Mouse (Mus musculus) fibroblast of lung, adult 2 months (primary cell): ENCODE data around the gene Socs2.
"Not testable (repeated sequence)": the region's sequence is repeated elsewhere in the genome, so short reads cannot be mapped to it uniquely, and the experiment has no call there.

ENCODE experiments used
- DNase-seq: peaks from one replicate; pipeline ENCODE4 v3.0.0-alpha.2; 2011; ENCODE audit warnings: low read depth

Gene Socs2

DNA sequence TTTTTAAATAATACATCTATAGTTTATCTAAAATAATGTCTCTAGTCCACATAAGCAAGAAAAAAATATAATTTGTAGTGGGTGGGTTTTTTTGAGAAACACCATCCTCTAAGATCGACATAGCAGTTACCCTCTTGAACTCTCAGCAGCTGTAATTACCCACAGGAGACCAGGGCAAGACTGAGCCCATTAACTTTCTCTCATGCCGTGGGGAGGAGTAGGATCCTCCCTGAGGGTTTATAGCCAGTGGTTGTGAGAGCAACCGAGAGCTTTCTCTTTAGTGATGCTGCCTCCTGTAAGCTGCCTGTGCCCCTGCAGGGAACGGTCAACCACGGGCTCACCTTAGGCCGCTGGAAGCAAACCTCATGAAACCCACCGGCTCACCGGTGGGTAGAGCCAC, 24.9 kb downstream of the Socs2 start:
- no peak for DNase-seq

DNA sequence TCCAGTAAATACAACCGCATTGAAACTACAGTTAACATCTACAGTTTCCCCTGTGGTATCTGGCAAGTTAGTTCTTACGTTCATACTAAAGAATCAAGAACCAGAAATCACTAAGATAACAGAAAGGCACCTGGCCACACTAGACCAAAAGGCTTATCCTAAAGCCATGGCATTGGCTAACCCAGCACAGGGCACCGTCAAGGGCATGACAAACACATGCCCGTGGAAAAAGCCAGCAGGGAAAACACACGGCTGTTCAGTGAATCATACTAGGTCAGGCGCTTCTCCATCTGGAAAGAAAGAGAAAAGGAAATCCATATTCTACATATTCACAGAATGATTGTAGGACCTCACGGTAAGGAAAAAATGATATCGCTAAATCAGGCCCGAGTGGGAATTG, 26.1 kb downstream of the Socs2 start:
- no peak for DNase-seq

DNA sequence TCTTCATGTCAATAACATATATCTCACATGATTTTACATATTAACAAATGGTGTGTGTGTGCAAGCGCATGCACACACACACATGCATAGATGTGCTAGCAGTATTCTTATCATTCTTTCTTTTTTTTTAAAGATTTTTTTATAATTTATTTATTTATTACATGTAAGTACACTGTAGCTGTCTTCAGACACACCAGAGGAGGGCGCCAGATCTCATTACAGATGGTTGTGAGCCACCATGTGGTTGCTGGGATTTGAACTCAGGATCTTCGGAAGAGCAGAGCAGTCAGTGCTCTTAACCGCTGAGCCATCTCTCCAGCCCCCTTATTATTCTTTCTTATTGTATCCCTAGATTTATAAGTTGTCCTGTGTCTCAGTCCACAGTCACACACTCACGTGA, 27.2 kb downstream of the Socs2 start:
- DNase-seq: not testable (repeated sequence)

DNA sequence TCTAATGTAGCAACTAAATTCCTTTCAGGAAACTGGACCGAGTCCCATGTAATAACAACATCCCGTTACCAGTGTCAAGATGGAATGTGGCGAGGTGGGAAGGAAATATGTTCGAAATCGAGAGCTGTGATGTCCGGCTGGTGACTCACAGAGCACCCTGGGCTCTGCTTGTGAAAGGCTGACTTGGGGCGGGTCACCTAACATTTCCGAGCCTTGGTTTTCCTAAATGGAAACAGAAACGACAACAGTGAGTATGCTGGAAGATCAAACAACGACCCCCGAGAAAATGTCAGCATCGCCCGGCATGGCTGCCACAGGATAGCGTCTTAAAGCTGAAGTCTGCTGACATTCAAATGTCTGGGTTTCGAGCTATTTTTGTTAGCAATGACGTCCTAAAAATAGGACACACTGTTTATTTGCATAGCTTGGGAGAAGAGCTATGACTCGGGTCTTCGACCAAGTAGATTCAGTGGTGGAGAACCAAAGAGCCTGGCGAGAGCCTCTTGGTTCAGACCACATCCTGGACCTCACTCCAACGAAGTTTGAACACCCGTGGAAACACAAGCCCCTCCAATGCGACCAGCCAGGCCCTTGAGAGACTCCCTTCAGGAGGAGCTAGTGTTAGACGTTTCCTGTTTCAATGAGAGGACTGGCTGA, 28.0 kb downstream of the Socs2 start:
- peak; percentile 58 for DNase-seq

DNA sequence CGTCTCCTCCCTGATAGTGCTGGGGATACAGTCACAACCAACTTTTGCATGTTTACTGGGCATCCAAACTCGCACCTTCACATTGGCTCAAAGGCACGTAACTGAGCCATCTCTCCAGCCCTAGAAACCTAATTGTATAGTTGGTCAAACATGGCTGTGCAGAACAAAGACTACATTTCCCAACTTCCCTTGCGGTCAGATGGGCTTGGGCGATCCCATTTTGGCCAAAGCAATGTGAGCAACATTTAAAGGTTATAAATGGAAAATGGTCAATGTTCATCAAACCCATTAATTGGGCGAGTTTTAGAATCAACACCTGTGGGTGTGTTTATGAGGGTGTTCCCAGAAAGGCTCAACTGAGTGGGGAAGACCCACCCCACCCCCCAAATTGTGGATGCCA, 30.5 kb downstream of the Socs2 start:
- no peak for DNase-seq

DNA sequence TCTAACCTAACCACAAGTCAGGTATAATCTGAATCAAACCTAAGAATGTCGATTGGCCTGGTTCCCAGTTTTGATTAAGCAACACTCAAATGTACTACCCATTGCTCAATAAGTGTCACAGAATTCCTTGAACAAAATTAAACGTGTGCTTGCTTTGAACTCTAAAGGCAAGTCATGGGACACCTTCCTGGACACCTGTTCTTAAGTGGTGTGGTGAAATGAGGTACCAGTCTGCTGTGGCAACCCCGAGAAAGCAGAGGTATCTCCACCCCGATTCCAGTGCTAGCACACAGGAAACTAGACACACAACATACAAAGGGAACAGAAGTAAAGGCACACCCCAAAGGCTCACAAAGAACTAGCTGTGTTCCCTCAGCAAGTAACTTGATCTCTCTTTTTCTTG, 31.2 kb downstream of the Socs2 start:
- peak; percentile 76 for DNase-seq

DNA sequence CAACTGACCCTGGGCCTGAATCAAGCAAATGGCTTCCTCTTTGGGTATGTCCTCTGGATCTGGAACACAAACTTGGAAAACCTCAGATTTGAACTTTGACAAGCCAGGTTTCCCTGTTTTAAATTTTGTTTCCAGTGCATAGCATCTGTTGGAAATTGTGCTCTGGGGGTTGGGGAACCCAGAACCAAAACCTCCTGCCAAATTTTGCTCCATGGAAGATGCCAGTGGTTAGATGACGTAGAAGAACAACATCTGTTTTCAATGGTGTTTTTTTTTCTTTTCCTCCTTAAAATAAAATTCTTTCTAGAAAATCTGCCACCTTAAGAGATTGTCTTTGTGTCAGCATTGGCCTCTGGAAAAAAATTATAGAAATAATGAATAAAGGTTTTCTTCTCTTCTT, 31.9 kb downstream of the Socs2 start:
- peak; percentile 71 for DNase-seq

DNA sequence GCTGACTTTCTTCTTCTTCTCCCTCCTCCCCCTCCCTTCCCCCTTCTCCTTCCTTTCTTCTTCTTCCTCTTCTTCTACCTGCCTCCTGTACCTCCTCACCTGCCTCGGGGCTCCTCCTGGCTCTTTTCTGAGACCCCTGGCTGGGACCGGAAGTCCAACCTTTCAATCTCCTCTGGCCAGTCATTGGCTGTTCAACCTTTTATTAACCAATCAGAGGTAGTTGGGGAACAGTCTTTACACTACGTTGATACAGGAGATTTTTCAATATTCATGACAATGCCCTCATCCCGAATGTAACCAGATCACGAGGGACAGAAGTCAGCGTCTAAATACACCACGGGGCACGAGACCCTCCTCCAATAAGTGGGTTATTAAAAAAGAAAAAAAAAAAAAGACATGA, 32.5 kb downstream of the Socs2 start:
- no peak for DNase-seq

DNA sequence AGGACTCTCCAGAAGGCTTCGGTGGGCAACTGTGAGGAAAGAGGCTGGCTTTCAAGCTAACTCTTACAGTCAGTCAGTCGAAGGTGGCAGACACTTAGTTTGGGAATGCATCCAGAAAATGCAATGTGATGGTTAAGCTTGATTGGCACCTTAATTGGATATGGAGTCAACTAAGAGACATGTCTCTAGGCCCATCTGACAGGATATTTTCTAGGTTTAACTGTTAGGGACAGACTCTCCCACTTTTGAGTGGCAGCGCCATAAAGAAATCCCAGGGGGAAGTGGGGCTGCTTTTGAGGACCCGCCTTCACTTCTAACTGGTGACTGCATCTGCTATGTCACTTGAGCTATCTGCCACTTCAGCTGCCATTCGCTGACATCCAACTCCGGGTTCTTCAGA, 43.6 kb downstream of the Socs2 start:
- DNase-seq: no peak

DNA sequence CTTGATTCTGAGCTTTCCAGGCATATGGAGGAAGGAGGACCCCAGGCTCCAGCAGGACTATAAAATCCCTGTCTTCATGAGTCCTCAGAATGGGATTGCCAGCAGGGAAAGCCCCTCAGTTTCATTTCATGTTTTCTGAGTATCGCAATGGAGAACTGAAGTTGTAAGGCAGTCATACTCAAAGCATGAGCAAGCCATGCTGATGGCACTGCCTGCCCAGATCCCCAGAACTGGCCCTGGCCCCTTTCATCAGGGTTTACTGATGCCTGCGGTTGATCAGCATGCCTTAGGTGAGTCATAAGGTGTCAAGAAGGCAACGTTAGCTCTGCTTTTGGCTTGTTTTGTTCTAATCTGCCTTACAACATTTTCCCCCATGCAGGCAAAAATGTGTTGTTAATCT, 45.0 kb downstream of the Socs2 start:
- peak; percentile 75 for DNase-seq

DNA sequence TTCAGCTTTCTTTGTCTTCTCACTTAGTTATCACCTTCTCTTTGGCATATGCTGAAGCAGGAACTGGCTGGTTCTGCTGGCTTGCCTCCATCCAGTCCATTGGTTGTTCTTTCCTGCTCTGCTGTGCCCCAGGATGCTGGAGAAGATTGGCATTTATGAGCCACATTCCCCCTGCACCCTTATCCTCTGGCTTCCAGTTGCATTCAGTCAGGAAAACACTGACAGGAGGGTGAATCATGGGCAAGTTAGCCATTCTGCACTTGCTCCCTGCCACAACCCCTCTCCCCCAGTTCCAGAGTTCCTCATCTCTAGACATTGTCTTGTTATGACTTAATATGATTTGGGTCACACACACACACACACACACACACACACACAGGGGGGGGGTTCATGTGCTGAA, 47.8 kb downstream of the Socs2 start:
- DNase-seq: no peak

DNA sequence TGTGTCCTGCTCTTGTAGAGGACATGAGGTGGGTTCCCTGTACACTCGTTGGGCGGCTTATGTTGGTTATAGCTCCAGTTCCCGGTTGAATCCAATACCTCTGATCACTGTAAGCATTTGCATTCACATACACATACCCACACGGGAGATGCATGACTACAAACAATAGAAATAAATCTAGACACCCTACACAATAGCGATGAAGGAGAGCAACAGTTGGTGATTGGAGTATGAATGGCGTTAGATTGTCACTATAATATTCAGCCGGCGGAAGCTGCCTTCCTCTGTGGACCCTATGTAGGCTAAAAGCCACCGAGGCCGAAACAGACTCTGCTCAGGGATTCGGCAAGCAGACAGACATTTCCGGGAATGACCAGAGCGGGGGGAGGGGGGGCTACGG, 48.8 kb downstream of the Socs2 start:
- DNase-seq: no peak

DNA sequence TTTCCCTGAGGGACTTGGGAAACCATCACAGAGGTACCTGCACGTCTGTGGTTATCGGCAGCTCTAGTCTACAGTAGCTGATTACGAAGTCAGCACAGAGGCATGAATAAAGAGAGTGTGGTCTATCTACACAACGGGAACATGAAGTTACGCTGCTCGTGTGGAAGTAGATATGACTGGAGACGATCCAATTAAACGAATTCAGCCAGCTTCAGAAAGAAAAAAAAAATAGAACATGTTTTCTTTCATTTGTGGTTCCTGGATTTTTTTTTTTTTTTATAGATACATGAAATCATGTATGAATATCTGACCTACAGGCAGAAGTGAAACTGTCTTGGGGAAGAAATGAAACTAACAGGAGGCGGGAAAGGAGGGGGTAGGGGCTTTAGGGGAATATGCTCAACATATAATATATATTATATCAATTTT, 49.3 kb downstream of the Socs2 start:
- no peak for DNase-seq

DNA sequence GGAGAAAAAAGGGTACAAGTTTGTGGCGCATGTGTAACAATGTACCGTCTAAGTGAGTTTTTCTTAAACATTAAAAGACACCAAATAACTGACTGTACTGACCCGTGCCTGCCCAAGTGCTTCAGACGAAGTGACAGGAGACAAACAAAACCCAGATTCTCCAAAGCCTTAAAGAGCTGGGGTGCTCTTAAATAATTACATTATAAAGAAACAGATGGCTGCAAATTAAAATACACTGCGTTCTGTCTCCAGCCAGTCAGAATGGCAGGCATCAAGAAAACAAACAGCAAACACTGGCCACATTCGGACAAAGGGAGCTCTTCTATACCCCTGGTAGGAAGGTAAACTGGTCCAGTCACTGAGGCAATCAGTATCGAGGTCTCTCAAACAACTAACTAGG, 49.7 kb downstream of the Socs2 start:
- DNase-seq: no peak

DNA sequence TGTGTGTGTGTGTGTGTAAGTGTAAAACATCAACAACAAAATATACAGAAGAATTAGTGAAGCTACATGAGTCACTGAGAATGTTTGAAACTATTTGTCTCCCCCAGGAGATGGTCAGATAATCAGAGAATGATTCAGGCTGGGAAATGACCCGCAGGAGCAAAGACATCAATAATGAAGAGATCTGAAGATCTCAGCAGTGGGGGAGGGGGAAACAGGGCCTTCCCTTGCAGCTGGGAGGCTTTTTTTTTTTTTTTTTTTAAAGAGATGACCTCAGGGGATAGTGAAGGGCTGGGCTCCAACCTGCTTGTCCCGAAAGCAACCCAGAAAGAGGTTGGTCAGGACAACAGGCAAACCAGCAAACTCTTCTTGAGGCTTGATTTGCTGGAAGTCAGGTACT, 54.7 kb downstream of the Socs2 start:
- no peak for DNase-seq

DNA sequence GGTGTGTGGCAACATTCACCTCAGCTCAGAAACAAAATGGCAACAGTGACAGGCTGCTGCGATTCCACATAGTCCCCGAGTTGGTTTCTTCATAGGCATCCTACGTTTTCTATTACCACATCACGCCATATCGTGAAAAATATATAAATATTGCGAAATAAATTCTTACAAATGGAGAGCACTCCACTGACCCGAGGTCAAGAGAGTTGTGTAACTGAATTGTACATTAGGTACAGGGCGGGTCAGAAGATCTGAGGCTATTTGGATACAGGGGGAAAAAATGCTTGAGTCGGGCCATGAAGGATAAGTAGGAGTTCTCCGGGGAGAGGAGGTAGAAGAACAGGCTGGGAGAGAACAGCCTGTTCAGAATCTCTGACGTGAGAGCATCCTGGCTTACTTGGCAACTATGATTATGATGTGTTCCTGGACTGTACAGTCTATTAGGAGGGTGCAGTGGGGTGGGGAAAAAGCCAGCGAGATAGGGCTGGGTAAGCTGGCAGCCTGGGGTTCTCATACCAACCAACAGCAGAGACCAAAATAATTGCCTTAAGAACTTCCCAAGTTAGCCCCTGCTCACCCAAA, 55.6 kb downstream of the Socs2 start:
- DNase-seq: no peak

DNA sequence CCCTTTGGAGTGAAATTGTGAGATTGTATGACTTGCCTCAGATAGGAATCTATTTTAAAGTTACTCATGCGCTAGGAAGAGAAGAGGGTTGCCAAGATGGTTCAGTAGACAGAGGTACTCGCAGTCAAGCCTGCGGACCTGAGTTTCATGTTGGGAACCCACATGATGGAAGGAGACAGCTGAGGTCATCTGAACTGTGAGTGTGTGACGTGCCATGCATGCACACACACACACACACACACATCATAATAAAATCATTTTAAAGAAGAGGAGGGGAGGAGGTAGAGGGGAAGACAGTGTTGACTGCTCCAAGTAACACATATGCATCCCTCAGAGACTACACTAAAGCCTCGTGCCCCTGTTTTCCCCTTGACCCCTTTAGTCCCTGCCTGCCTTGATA, 56.9 kb downstream of the Socs2 start:
- no peak for DNase-seq

DNA sequence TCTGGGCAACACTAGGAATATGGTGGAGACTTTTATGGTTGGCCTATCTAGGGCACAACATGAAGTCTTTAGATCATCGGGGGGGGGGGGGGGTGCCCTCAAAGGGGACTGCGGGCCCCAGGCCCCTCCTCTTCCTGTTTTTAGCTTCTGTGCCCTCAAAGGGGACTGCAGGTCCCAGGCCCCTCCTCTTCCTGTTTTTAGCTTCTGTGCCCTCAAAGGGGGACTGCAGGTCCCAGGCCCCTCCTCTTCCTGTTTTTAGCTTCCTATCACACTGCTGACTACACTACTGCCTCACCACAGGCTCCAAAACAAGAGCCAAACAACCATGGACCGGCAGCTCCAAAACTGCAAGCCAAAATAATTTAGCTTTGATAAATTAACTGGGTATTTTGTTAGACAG, 59.3 kb downstream of the Socs2 start:
- DNase-seq: no peak

DNA sequence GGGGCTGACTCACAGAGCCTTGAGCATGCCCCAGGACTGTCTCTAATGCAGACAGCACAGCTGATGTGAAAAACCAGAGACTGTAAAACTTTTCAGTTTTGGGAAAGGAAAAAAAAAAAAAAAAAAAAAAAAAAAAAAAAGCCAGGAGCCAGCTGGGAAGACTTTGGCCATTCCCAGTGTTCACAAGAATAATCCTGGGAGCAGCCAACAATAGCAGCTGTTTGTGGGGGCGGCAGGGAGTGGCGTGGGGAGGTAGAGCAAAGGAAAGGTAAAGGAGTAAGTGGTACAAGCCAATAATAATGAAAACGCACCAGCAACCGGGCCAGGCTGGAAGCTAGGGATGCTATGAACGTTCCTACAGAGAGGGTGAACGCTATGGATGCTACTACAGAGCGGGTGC, 60.3 kb downstream of the Socs2 start:
- DNase-seq: no peak

DNA sequence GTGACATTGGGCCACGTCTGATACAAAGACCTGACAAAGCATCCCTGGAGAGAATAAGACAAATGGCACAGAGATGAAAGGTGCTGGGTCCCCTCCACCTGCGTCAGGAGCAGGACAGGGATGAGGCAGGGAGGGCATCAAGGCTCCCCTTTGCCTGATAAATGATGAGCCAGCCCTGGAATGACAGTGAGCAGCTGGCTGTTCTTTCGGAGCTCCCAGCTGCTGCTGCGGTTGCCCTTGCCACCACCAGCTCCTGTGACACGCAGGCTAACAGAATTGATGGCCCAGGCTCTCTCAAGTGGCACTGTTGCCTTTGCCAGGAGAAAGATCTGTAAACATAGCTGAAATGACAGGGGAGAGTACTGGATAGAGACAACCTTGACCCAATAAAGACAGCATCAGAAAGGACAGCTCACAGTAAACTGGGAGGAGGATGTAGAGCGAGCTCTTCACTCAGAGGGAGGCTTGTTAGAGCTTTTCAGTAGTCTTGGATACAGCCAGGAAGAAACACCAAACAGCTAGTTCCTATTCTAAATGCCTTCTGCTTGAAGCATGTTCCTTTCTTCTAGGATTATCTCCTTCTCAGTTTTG, 61.2 kb downstream of the Socs2 start:
- DNase-seq: no peak

DNA sequence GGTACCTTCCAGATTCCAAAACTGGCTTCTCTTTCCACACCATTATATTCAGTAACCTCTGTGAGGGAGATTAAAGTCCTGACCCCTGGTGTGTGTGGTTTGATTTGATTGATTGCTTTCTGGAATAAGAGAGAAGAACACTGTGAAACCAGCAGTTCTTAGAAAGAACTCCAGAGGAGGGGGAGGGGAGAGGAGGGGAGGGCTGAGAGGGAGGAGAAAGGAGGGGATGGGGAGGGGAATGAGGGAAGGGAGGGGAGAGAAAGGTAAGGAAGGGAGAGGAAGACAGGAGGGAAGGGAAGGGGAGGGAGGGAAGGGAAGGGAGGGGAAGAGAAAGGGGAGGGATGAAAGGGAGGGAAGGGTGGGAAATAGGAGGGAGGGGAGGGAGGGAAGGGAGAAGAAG, 62.3 kb downstream of the Socs2 start:
- no peak for DNase-seq

DNA sequence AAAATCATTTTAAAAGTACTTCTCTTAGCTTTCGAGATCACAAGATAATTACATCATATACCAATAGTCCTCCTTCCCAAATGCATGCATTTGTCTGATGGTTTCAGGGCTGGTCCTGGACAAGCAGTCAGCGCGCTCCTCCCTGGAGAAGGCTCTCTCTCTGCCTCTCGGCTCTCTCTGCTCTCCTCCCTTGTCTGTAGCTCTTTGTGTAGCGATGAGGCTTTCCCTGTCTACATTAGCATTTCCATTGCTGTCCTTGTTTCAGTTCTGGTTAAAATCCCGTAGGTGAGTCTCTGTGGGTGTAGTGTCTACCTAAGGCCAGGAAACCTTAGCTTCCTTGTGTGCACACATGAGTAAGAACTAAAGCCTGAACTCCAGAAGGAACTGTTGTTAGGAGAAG, 62.9 kb downstream of the Socs2 start:
- no peak for DNase-seq

DNA sequence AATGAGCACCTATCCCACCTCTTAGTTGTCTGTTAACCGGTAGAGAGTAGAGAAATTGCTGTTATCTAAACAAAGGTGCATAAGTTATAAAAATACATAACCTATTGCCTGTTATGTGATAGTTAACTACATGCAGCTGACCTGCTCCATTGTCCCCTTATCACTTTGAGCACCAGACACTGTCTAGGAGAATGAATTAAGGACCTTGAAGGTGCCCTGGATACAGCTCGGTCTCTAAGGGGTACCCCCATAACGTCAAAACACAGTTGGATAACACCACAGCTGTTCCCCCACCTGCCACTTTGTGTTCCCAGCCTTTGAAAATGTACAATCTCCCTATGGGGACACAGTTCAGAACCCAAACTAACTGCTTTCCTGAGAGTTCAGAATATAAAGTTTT, 68.5 kb downstream of the Socs2 start:
- no peak for DNase-seq

DNA sequence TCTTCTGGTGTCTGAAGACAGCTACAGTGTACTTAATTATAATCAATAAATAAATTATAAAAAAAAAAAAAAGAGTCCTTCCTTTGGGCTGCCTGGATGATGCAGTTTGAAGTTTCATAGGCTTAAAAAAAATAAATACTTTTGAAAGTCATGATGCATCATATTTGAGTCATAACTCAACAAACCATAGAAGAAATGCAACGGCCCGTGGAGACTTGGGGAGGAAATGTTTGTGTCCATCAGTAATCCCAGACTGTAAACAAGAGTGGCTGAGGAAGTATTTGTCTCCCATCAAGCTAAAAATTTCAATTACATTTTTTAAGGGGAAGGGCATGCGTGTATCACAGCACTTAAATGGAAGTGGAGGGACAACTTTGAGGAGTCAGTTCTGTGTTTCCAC, 69.2 kb downstream of the Socs2 start:
- DNase-seq: no peak
